Mouse (Mus musculus) WW6 (cell line): ENCODE data around the gene Wdr26.

Source experiments
- DNase-seq: peaks from one replicate; pipeline ENCODE4 v3.0.0-alpha.2; 2013; ENCODE audit warnings: low read depth, low spot score

Wdr26 gene

DNA sequence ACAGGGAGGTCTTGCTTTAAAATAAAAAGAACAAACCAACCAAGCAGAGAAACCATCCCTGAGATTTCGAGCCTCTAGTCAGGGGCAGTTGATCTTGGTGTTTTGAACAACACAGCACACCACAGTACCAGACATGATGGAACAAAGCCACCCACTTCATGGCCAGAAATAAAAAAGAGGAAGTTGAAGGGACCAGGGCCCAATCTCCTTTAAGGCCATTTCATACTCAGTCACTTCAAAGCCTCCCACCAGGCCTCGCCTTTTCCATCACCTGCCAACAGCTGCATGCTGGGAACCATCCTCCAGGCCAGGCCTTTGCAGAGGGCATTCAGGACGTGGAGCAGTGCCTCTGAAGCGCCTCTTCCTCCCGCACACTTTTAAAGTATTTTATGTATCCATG is 25.5 kb upstream of the Wdr26 start:
- no peak for DNase-seq

DNA sequence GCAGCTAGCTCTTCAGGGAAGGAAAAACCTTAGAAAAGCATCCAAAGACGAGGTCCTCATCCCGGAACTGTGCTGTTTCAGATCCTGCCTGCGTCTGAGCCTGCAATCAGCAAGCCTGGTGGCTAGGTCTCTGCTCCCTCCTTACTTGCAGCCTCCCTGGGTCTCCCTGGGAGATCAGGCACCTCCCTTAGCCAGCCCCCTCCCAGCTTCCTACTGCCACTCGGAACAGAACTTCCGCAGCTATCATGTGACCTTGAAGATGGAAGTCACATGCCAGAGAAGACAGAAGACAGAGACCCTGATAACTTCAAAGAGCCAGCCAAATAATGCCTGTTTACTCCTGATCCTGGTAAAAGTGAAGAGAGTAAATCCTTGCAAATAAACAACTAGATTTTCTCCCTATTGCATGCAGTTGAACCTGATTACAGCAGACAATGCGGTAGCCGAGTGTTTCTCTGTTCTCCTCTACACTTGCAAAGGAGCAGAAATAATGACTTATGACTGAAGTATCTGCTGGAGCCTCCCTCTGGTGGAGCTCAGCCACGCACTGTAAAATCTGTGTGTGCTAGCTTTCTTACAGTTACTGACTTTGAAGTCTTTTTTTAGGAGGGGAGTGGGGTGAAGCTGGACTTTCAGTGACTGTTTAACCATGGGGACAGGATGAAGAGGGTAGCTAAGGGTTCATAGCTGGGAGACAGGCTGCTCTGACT is 22.7 kb upstream of the Wdr26 start:
- DNase-seq, result no peak

DNA sequence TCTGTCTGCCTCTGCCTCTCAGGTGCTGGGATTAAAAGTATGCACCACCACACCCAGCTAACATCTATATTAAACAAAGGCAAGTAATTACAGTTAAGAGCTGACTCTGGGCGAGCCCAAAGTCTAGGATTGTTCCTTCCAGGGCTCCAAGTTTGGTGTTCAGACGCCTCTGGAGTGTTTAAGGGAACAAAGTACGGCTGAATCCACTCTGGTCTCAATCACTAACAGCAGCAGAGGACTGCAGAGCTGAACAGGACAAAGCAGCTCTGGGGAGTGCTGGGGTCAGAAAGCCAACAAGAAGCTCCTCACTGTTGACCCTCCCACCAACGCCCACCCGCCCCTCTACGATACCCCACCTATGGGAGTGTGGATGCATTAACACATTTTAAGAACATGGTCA is 21.9 kb upstream of the Wdr26 start:
- DNase-seq, result no peak

DNA sequence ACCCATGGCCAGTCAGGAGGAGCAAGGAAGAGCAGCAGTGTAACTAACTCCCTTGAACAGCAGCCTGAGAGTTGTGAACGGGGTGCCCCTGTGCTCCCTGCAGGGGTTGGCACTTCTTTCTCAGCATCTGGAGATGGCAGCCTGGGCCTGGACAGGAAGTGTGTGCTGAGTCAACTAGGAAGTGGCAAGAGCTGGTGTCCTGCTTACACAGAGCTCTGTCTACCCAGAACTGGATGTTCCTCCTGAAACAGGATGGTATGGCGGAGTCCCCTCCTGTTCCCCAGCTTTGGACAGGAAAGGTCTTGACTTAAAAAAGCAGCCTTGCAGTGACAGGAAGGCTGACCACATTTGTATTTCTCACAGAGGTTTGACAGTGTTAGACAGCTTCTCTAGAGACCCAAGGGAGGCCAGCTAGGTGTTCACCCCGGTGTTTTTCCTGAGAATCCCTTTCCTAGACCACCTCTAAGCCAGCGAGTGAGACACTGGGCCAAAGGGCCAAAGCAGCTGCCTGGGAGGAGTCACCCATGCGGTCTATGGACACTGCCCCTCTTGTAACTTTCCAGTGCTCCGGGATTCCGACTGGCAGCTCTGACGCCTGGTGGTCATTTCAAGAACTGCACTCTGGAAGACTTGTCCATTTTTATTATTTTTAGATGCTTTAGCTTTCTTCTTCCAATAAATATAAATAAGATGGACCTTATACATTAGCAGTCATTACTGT is 20.7 kb upstream of the Wdr26 start:
- DNase-seq, result no peak

DNA sequence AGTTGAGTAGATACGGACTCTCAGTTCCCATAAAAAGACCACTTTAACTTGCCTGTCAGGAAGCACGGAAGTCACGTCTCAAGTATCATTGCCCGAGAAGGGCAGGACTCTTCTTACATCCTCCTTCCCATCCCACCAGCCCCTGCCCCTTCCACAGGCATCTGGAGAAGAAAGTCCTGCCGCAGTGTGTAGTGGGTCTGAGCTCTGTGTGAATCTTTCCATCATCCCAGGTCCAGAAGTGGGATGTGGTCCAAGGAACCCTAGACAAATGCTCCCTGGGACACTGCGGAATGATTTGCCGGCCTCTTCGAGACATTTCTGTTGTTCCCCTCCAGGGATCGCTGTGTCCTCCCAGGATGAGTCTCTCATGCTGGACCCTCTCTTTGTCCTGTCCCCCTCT is 20.0 kb upstream of the Wdr26 start:
- no peak for DNase-seq

DNA sequence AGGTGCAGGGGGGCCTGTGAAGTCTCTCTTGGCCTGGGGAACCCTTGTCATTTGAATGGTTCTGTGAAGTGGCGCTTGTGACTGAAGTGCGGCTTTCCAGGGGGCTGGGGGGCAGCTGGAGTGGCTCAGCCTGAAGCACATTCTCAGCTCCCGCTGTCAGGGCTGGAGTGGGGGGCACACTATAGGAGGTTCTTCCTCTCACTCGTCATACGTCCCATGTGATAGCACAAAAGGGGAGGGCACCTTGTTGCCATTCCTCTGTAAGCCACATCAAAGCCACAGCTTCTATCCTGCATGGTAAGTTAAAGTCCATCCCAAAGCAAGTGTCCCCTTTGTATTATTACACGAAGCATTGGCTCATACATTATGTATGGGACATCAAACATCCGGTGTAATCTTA is 19.5 kb upstream of the Wdr26 start:
- DNase-seq, result no peak

DNA sequence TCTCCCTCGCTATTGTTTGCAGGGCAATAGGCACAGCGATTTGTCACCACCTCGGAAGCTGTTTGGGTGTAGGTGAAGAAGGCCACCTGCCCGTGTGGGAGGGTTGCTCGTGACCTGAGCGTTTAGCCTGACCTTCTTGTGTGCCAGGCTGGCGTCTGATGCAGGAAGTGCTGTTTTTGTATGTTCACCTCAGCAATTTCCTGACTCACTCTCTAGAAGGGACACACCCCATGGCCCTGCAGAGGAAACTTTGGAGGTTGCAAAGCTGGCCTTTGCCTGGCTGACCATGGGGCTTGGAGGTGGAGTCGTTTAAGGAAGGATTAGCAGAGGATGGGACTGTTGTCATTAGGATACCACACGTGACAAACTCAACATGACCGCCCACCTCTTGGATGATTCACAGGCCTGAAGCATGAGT is 18.9 kb upstream of the Wdr26 start:
- DNase-seq, result no peak

DNA sequence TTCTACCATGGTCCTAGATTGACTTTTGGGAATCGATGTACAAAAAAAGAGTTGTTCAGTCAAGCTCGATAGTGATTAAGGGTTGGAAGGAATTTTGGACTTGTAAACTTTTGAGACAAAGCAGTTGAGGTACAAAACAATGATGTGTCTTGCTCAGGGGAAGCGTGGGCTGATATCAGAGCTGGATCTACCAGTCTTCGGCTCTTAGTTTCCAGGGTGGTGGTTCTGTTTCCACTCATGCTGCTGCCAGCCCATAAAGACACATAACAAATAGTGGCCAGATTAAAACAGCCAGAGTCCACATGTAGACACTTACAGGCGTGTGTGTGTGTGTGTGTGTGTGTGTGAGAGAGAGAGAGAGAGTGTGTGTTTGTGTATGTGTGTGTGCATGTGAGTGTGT is 17.2 kb upstream of the Wdr26 start:
- no peak for DNase-seq

DNA sequence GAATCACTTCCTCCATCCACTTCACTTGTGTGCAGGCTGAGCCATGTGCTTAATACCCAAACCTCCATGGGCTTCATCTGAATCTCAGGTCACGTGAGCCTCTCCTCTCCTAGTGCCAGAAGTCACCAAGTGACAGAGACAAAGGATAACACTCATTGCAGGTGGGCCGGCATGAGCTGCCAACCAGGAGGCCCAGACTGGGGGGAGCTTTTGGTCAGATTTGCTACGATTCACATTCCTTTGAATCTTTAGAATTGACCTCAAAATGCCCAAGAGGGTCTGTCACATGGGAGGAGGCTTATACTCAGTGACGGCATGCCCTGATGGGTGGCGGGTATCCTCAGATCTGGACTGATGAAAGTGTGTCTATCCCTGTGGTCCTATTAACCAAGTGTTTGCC is 16.8 kb upstream of the Wdr26 start:
- DNase-seq, result no peak

DNA sequence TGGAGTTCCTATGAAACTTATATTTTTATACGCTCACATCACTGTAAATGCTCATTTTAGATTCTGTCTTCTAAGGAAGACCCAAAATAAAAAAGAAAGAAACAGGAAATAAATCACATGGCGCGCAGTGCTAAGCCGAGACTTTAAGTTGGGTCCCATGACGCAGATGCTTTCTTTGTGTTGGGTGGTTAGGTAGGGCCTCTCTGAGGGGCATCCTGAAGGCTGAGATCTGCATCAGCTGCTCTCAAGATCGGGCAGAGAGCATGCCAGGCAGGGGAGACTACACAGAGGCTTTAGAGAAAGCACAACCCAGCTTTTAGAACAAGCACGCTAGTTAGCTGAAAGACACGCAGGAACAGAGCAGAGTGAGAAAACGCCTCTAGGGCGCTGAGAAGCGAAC is 16.0 kb upstream of the Wdr26 start:
- DNase-seq, result no peak

DNA sequence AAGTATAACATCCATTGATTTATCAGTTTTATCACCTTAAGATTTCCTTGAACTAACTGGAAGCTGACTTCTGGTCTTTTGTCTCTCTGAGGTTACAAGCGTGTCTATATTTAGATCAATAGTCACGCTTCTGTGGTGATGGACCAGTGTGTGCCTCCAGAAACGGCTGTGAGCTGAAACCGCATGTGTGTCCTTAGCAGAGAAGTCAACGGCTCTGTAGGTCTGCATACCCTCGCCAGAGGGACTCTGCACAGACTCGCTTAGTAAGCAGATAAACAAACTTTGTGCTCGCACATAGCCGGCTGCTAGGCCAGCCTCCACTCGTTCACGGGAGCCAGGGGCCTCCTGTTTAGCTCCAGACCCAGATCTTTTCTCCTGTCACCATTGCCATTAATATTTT is 15.0 kb upstream of the Wdr26 start:
- no peak for DNase-seq

DNA sequence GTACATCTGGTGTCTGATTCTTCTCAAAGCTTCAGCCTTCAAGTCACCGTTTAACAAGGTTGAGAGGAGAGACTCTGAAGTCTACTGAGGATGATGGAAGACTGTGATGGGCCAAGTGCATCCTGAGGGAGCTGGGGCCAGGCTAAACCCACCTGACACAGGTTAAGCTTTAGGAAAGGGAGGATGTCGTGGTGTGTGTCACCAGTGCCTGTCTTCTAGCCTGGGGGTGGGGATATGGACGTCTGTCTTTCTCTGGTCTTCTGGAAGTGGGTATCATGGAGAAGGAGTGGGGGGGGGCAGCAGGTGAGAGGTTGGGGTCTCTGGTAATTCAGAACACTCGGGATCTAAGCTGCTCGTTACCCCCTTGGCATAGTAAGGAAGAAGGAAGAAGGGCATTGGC is 13.5 kb upstream of the Wdr26 start:
- no peak for DNase-seq

DNA sequence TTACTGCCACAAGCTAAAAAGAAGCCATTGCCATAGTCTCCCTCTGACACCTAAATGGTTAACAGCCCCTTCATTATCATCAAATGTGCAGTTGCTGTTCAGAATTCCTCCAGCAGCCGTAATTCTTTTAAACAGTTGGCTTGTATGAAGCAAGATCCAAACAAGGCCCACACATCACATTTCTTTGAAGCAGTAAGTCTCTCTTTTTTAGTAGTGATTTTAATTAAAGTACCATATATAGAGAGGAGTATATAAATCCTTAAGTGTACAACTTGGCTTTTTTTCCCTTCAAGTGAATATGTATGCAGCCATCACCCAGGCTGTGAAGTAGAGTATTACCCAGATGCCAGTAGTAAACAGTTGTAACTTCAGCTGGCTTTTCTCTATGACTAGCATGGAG is 10.2 kb upstream of the Wdr26 start:
- no peak for DNase-seq

DNA sequence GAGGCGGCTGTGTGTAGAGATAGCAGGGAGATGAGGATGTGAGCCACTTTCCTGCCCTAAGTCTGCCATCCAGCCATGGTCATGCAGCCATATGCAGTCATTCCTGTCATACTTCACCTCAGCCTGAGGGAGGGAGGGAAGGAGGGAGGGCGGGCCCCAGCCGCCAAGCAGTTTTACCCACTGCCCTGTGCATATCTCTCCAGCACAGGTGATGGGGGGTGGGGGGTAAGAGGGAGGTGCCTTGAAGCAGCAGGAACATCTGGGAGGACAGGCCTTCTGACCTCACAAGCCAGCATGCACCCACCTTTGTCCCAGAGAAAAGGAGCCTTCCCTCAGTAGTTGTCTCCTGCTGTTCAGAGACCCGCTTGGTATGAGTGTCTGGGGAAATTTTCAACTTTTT is 4.5 kb upstream of the Wdr26 start:
- no peak for DNase-seq

DNA sequence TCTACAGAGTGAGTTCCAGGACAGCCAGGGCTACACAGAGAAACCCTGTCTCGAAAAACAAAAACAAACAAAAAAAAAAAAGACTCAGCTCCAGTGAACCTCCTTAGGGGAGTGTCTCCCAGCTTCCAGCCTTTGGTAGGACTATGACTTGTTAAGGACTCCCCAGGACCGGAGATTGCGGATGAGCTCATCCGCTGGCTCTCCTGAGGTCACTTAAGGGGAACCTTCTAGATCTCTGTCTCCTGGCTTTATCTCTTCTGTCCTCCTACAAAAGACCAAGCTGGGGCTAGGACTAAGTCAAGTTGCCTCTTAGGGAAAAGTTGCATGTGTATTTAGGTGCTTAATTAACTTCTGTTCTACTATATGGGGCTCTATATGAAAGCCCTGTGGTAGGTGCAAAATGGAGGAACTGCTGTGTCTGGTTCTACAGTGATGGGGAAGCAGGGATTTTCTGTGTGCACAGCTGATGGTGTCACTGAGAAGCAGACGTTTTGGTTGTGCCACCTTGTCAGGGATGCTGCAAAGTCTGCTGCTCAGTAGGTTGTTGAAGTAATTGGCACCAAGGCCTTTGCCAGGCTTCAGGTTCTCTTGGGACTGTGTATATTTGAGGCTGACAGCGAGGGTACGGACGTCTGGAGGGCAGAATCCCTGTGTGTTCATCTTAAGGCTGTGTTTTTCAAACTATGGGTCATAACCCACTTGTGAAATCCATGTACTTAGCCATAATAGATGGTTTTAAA is 2.7 kb upstream of the Wdr26 start:
- no peak for DNase-seq

DNA sequence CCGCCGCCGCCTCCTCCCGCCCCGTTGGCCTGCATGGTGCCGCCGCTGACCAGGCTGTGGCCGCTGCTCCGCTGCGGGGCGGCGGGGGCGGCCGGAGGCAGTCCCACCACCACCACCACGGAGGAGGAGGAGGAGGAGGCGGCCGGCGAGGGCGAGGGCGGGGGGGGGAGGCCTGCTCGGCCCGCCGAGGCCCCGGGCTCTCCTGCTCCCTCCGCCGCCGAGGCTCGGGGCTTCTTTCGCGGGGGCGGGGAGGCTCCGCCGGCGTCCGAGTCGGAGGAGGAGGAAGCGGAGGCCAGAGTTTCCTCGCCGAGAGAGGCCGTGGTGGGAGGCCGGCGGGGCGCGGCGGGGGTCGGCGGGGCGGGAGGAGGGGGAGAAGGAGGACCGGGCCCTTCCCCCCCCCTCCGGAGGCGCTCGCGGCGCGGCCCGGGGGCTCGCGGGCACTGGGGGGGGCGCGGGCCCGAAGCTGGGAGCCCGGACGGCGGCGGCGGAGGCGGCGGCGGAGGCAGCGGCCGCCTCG is 340 bp downstream of the Wdr26 start:
- DNase-seq, result no peak

DNA sequence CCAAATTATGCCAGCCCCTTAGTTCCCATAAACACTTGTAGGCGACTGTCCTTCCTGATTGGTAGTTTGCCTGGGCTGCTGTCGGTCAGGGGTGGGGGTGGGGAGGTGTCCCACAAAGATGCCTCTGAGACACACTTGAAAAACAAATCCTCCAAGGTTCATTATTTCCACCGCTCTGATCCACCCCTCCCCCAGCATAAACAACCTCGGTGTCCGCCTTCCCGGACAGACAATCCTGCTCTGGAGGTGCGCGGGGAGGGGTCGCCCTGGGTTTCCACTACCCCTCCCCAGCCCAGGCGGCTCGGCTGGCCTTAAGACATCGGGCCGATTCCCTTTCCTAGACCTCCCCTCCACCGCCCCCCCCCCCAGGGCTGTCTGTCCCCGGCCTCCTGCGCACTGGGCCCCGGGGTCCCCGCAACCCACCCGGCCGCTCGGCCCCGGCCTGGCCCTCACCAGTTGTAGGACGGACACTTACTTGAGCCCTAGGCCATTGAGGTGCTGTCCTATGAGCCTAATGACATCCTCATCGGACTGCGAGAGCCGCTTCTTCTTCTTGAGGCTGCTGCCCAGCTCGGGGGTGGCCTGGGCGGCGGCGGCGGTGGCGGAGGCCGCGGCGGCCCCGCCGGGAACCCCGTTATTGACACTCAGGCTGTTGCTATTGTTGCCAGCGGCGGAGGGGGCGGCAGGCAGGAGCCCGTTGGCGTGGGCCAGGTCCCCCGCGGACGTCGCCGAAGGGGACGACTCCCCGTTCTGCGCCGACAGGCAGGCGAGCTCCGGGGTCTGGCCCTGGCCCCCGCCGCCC is 999 bp downstream of the Wdr26 start:
- no peak for DNase-seq

DNA sequence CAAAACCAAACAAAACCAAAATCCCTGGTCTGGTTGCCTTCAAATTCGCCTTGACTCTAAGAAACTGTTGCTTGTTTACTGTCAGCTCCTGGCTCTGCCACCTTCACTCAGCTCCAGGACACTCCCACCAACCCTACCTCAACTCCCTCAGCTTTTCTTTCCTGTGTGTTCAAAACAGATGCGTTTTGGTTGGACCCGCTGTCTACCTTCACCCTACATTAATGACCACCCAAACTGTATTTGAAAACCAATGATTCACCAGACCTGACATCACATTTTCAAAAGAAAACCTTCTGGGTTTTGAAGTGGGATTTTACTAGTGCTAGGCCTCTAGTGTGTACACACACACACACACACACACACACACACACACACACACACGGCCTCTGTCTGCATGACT is 1.7 kb downstream of the Wdr26 start:
- no peak for DNase-seq

DNA sequence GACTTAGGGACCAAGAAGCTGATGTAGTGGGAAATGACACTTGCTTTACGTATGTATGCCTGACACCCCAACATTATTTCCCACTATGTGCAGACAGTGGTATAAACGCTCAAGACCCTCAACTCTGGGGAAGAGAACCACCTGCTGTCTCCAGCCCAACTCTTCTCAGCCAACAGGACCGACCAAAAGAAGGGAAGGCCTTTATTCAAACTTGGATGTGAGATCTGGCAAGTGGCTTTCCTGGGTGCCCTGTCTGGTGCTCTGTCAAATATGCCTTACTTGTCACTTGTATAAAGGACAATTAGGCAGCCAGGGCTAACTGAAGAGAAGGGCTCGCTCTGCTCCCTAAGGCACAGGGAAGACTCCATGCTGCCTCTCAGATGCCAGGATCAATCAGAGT is 12.4 kb downstream of the Wdr26 start:
- no peak for DNase-seq

DNA sequence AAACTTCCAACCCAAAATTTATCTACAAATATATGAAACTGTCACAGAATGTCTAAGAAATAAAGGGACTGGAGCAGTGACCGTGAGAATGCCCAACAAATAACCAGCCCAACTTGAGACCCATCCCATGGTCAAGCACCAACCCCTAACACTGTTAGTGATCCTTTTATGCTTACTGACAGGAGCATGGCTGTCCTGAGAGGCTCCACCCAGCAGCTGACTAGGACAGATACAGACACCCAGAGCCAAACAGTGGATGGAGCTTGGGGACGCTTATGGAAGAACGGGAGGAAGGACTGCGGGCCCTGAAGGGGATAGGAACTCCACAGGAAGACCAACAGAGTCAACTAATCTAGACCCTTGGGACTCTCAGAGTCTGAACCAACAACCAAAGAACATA is 22.9 kb downstream of the Wdr26 start:
- no peak for DNase-seq

DNA sequence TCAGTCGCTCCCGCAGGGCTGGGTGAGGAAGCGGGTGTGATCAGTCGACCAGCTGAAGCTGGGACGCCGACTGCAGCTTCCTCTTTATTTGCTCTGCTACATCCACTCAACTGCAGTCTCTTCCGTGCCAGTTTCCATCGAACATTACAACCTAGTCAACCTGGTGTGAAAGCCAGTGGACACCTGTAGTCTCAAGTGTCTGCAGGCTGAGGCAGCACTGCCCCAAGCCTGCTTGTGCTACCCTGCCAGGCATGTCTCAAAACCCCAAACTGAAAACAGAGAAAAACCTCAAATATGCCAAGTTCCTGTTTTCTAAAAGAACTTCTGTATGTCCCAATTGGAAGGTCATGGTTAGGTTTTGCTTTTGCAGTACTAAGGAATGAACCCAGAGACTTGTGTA is 41.6 kb downstream of the Wdr26 start:
- DNase-seq, result no peak

DNA sequence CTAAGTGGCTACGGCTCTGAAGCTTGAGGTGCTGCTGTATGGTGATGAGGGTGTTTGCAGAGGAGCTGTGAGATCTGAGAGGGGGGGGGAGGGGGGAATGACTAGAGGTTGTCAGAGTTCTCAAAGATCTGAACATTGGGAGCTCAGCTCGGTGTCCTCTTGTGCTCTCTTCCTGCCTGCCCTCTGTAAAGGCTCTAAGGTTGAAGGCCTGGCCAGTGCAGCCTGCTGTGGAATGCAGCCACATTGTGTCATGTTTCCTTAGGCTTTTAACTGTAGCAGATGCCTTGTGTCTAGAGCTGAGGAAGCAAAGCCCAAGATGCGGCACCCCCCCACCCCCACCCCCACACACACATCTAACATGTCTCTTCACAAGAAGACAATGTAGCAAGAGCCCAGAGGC is 43.4 kb downstream of the Wdr26 start:
- no peak for DNase-seq
